Mouse (Mus musculus) spleen, postnatal 36 days (tissue): ENCODE measurements around the gene Gramd1b.

ENCODE experiments used
- DNase-seq, 2 experiments: peaks; one replicate each; pipeline ENCODE4 v3.0.0; 2022; ENCODE audit warnings: low spot score in 2 of 2, mixed read lengths in 1 of 2

Gene Gramd1b

DNA sequence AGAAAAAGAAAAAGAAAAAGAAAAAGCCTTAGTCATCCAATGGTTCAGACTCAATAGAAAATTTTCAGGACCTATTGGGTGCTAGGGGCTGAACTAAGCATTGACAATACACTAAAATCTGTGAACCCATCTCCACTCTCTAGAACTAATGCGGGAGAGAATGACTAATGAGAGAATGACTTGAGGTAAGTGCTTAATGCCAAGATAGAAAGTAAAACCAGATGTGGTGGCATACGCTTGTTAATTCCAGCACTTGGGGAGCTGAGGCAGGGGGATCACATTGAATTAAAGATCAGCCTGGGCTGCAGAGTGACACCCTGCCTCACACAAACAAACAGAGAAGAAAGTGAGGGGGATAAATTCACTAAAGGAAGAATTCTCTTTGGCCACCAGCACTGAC lies 131.0 kb downstream of the Gramd1b start:
- DNase-seq, result no peak

DNA sequence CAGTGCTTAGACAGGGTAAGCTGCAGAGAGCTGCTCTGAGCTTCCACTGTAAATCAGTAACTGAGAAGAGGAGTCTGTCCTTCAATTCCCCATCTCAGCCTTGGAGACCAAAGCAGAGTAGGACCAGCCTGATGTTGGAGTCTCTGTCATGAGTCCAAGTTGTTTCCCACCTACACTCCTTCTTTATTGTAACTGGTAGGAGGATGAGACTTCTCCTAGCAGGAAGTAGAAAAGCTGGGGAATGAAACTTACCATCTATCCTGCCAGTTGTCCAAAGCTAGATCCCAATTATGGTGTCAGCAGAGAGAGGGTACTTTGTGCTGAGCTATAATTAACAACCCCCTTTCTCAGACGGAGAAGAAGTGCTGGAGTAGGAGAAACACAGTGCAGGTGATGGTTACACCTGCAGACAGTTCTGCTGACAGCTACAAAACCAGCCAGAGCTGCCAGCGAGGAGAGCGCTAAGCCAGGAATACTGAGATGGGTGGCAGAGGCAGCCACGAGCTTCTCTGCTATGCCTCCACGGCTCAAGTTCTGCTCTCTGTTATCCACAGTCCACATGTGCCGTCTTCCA lies 131.7 kb downstream of the Gramd1b start:
- DNase-seq, result no peak

GRCm38 (mm10) chr9:40397471-40398245 lies 133.5 kb downstream of the Gramd1b start:
- DNase-seq, result no peak

GRCm38 (mm10) chr9:40397036-40397435 lies 134.1 kb downstream of the Gramd1b start:
- peak; percentile 74 to 80 for DNase-seq

DNA sequence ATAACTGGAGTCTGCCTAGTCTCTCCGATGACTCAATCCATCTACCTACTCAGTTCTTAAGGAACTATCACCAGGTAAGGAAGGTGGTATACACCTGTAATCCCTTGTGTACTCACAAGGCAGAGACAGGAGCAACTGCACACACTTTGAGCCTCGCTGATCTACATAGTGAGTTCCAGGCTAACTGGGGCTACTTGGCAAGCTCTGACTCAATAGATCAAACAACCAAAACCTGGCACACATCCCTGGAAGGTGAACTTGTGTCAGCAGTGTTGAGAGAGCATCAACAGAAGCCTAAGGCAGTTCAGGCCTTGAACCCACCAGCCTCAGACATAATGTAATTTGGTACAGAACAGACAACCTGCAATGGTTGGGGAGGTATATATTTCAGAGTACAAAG lies 135.0 kb downstream of the Gramd1b start:
- DNase-seq, result no peak

GRCm38 (mm10) chr9:40391852-40392695 lies 139.1 kb downstream of the Gramd1b start:
- no peak for DNase-seq

DNA sequence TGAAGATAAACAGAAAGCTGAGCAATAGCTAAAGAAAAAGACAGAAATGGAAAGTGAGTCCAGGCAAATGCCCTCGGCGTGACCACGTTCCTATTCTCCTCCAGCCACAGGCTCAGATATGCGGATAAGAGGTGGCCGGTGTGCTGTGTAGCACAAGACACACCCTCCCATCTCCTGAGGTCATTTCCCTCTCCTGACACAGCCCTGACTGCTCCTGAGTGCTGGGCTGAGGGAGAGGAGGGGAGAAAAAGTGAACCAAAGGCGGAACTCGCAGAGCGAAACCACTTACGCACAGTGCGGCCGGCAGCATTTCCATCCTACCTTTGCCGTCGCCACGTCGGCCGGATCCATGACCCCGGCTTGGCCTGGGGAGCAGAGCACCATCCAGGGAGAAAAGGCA lies 139.8 kb downstream of the Gramd1b start:
- no peak for DNase-seq

DNA sequence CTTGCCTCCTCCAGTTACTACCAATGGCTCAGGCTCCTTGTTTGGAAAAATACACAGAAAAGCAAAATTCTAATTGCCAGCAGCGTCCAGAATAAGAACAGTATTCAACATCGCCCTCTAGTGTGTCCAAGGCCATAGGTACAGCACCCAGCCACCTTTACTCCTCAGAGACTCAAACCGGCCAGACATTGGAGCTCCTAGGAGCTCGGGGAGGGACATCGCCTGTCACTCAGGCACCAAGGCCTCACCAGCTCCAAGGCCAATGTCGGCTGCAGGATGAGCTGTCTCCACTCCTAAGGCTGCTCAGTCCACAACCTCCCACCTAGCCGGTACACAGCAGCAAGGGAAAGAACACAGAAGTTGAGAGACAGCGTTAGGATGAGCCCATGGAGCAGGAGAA lies 140.3 kb downstream of the Gramd1b start:
- DNase-seq, result no peak

- DNase-seq, result no peak
Observed at GRCm38 (mm10) chr9:40390396-40390760, 140.8 kb downstream of the Gramd1b start.

- no peak for DNase-seq
Observed at GRCm38 (mm10) chr9:40389669-40390395, 141.4 kb downstream of the Gramd1b start.

- no peak for DNase-seq
Observed at GRCm38 (mm10) chr9:40389175-40389574, 142.0 kb downstream of the Gramd1b start.

- no peak for DNase-seq
Observed at GRCm38 (mm10) chr9:40384781-40385180, 146.4 kb downstream of the Gramd1b start.

- no peak for DNase-seq
Observed at GRCm38 (mm10) chr9:40382508-40382907, 148.7 kb downstream of the Gramd1b start.

- no peak for DNase-seq
Observed at GRCm38 (mm10) chr9:40381416-40382411, 149.5 kb downstream of the Gramd1b start.

DNA sequence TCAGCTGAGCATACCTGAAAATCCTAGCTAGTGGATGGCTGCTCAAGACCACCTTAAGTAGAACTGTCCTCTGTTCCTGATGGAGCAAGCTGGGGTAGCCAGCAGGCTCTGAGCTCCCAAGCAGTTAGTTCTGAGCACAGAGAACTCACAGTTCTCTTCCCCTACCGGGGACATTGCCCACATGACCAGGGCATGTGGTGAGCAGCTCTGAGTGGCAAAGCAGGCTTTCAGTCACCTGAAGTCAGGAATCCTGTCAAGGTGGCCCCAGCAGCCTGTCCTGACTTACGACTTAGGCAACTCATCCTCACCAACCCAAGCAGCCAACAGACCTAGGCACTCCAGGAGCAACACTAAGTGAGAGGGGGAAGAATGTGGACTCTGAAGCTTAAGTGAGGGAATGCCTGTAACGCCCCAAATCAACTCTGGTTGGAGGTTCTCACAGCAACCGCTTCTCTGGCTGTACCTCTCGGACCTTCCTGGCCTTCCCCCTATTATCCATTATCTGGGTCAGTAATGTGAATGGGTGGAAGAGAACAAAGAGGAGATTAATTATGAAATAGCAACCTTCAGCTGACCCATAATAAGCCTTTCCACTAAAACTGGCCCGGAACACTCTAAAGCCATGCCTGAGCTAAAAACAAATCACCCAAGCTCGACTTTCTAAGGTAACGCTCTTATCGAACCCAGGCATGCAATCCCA lies 154.3 kb downstream of the Gramd1b start:
- DNase-seq, result no peak

- no peak for DNase-seq
Observed at GRCm38 (mm10) chr9:40376139-40376541, 155.0 kb downstream of the Gramd1b start.

DNA sequence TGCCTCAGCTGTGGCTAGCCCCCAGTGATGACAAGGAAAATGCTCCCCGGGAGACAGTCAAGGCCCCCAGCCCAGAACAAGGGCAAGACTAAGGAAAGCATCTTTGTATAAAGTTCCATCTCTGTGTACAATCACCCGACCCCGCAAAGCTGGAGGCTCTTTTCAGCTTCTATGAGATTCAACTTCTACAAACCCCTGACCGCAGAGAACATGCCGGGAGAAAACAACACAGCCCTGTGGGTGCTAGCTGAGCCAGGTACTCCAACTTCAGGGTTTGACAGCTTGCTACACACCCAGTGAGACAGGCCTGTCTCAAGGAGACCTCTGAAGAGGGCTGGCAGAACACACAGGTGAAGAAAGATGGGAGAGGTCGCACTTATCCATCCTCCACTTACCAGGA lies 155.7 kb downstream of the Gramd1b start:
- DNase-seq, result no peak

DNA sequence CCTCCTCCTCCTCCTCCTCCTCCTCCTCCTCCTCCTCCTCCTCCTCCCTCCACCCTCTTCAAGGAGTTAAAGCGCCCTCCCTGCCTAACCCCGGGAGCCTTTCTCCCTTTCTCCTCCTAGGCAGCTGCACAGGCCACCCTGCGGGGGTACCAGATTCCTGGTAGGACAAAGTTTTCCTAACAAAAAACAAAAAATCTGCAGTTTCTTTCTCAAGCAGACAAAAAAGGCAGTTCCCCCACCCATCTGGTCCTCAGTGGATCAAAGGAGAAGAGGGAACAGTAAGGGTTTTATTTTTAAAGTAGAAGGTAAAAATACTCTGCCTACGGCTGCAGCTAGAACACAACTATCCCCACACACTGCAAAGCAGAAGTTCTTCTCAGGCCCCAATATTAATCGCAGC lies 156.2 kb downstream of the Gramd1b start:
- DNase-seq, result no peak

GRCm38 (mm10) chr9:40374533-40374971 lies 156.6 kb downstream of the Gramd1b start:
- no peak for DNase-seq

DNA sequence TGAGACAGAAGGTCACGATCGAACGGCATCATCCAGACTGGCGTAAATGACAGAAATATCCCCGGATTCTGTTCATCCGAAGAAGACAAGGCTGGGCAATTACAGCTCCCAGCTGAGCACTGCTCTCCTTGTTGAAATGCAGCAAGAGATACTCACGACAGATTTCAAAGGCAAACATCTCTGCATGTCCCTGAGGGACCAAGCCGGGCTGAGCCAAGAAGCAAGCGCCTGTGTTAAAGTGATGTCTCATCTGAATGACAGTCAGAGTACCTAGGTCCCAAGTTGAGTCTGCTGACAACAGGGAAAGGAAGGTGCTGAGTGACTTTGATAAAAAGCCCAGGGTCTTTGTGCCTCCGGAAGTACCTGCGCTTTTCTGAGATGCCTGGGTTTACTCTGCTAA lies 157.1 kb downstream of the Gramd1b start:
- DNase-seq, result no peak
